Mouse (Mus musculus): ENCODE data around the gene Plpp3. TPM values are rescaled to one million over a fixed set of nuclear protein-coding genes. Genes with fewer than 3 reads are reported as not detected.
A peak's percentile ranks its signal among the peaks of the same experiment; 100 is the strongest.

Gene Plpp3
- total RNA-seq (2021) = 10 to 100 TPM; 65.1 to 71.3 TPM

DNA sequence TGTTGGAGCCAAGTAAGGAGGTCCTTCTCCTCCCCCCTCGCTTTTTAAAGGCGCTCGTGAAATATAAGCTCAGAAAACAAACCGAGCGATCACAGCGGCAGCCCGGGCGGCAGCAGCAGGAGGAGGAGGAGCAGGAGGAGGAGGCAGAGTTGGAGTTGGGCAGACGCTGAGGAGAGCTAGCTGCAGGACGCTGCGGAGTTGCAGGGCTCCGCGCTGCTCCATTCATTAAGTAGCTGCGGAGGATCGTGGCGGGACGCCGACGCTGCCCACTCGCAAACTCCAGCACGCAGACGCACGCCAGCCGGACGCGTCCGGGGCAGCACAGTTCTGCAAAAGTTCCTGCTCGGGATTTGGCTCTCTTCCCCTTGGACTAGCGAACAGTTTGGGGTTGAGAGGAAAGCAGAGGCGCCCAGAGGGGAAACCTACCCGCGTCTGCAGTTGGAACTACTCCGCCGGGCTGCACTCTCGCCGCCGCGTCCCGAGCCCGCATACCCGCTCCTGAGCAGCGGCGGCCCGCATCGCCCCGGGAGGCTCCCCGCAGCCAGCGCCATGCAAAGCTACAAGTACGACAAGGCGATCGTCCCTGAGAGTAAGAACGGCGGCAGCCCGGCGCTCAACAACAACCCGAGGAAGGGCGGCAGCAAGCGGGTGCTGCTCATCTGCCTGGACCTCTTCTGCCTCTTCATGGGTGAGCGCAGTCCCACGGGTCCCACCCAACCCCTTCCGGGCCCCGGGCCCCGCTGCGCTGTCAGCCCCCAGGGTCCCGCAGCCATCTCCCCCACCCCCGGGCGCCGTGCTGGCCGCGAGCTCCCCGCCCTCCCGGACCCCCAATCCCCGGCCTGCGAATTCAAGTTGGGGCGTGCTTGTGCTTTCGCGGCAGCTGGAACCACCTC lies at the start of gene Plpp3:
TSS of gene Plpp3 (plus strand) at position 72 of the 893 bp plus-strand sequence.
- DNase-seq = peak; percentile 74
- intact Hi-C loops (cut with DNase I) = loop anchor here (5.0 to 10.0 kb wide), 3 partner anchors 760 to 1217 kb away; no protein-coding TSS in a partner anchor

DNA sequence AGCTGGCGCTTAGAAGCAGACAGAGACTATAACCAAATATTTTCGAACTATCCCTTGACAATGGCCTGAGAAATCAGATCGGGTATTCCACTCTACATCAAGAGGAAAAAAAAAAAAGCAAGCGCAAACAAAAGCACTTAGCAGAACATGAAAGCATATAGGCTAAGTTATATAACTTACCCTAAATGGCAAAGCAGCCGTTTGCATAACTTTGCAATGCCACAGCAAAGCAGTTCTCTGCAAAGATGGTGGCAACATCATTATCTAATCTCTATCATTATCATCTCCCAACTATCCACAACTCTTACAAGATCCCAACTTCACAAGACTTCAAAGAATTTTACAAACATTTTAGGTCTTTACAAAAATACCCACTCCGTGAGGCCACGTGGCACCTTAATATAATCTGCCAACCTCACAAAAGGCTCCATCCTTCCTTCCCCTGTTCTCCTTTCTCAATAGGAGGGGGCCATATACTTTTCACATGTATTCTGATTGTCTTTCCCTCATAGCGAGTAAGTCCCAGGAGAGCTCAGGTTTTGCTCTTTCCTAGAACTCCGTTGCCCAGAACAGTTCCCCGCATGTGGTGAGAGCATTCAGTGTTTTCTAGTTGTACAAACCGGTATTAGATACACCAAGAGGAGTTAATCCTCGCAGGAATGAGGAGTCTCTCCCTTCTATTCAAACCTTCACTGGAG lies 49.1 kb upstream of the Plpp3 start:
- intact Hi-C loops (cut with DNase I) = loop anchor here (10.0 kb wide), 1 partner anchor 73 kb away; no protein-coding TSS in a partner anchor
- no peak for DNase-seq

DNA sequence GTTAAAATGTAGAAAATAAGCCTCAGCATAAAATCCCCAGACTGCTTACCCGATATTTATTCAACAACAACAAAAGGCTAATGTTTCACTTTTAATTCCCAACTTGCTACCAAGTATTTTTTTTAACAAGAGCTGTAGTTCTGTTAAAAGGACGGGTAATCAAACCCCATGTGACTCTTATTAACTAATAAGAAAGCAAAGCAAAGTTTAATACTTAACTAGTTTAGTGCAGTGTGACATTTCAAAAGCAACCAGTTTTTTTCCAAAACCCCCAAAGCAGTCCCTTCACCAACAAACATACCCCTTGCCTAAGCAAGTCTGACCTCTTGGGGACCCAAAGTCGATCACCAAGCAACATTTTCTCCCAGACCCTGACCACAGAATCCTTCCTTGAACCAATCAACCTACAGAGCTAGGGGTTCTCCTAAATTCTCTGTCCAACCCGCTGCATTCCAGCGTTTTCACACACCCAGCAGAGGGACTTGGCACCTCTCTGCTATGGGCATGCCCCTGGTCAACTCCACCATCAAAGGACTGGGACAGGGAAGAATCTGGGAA lies 48.4 kb upstream of the Plpp3 start:
- intact Hi-C loops (cut with DNase I) = loop anchor here (10.0 kb wide), 1 partner anchor 74 kb away; no protein-coding TSS in a partner anchor
- no peak for DNase-seq

DNA sequence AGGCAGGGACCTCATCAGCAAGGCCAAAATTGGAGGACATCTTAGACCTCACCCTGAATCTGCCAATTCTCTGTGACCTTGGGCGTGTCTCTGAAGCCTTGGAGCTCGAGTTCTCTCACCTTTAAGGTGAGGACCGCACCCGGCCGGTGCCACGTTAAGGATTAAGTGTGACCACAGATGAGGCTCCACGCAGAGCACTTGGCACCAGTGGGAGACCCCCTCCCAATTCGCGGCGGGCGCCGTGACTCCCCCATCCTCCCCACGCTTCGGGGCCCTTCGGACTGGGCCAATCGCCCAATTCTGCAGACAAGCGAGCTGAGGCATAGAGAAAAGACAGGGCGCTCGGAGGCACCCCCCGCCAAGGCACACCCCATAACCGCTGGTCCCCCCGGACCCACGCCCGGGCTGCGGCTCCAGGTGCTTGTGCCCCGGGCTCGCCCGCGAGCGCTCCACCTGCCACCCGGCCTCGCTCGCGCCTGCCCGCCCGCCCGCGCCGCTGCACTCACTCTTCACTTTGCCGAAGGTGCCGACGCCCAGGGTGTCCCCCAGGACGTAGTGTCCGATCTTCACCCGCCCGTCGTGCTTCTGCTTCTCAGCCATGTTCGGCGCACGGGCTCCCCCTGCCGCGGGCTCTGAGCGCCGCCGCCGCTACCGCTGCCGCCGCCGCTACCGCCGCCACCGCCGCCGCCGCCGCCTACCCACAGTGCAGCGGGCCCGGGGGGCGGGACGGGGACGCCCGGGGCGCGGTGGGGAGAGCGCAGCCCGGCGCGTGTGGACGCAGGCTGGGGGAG lies 47.8 kb upstream of the Plpp3 start, which contains the start of gene Prkaa2:
TSS of gene Prkaa2 (minus strand) at position 692 of the 791 bp plus-strand sequence.
- intact Hi-C loops (cut with DNase I) = loop anchor here (10.0 kb wide), 1 partner anchor 75 kb away; no protein-coding TSS in a partner anchor
- peak; percentile 73 for DNase-seq

DNA sequence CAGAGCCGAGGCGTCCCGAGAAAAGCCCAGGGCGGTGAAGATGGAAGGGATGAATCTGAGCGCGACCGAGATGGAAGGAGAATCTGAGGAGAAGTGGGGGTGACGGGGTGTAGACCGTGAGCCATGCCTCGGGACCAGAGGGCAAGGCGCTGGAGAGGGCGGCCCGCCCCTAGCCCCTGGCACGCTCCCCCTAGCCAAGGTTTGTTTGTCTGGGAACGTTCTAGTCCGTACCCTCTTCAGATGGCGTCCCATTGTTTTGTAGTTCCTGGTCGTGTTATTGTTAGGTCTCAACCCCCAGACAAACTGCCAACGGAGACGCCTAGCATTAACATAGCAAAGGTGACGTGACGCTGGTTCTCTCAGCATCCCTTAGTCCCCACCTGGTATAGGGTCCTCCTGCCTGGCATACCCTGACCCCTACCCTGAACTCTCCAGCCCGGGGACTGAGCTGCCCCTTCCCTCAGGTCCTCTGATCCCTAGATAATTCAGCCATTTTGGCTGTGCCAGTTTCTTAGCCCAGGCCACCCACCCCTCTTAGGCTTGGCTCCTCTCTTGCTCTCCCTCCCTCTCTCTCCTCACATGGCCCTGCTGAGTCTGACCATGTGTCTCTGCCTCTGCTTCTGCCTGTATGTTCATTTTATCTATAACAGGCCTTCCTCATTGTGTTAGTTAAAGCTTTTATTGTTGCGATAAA lies 47.0 kb upstream of the Plpp3 start:
- DNase-seq = peak; percentile 44
- intact Hi-C loops (cut with DNase I) = loop anchor here (10.0 kb wide), 1 partner anchor 75 kb away; no protein-coding TSS in a partner anchor

DNA sequence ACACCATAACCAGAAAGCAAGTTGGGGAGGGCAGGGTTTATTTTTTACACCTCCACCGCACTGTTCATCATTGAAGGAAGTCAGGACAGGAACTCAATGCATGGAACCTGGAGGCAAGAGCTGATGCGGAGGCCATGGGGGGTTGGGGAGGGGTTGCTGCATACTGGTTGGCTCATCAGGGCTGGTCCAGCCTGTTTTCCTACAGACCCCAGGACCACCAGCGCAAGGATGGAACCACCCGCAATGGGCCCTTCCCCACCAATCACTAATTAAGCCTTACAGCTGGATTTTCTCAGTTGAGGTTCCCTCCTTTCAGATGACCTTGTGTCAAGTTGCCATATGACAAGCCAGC lies 46.5 kb upstream of the Plpp3 start:
- DNase-seq = peak; percentile 11
- intact Hi-C loops (cut with DNase I) = no loop called here

DNA sequence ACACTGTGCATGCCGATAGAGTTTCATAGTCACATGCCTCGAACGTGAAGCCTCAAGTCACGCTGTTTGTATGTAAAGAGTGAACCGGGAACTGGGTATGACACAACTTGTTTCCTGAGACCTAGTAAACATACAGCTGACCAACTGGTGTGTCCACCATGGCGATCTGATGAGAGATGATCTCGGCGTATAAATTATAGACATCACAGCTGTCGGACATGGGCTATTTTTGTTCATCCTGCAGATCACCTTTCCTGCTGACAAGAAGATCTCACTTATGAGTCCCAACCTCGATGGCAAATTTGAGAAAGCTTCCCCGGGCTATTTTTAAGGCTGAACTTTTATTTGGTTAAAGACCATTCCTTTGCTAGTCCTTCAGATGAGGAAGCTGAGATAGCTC lies 45.4 kb upstream of the Plpp3 start:
- intact Hi-C loops (cut with DNase I) = no loop called here

DNA sequence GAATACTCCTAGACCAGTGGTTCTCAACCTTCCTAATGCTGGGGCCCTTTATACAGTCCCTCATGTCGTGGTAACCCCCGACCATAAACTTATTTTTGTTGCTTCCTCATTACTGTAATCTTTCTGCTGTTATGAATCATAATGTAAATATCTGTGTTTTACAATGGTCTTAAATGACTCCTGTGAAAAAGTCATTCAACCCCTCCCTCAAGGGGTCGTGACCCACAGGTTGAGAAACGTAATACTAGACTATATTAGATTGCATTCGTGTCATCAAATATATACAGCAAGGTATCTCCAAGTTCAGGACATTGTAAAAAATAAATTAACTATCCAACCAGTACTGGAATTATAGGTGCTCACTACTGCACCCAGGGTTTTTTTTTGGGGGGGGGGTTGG lies 44.1 kb upstream of the Plpp3 start:
- DNase-seq = no peak
- intact Hi-C loops (cut with DNase I) = no loop called here

More for the DNA sequence above, 45.4 kb upstream of the Plpp3 start:
- no peak for DNase-seq

DNA sequence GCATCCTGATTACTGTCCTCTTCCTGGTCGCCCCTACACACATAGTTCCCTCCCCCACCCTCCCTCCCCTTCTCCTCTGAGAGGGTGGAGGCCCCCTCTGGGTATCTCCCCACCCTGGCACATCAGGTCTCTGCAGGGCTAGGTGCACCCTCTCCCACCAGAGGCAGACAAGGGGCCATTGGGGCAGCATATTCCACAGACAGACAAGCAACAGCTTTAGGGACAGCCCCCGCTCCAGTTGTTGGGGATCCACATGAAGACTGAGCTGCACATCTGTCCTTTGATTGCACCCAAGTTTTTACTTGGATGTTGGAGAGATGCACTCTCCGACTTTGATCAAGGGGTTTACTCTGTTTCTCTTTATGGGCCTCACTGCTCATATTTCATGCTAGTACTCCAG lies 43.7 kb upstream of the Plpp3 start:
- no peak for DNase-seq
- intact Hi-C loops (cut with DNase I) = no loop called here

DNA sequence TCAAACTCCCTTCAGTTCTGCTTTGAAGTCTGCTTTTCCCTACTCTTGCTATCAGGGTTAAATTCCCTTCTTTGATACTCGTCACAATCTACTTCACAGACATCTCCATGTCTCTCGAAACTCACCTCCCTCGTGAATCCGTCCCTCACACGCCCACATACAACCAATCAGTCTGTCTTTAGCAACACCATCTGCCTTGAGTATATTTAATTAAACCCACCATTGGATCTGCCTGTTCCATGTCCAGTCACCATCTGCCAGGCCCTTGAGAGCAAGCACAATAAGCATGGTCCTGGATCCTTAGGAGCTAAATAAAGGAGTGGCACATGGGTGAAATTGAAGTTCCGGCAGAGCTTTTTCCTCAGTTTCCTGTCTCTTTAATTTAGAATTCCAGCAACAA lies 36.1 kb upstream of the Plpp3 start:
- peak; percentile 16 for DNase-seq
- intact Hi-C loops (cut with DNase I) = no loop called here

DNA sequence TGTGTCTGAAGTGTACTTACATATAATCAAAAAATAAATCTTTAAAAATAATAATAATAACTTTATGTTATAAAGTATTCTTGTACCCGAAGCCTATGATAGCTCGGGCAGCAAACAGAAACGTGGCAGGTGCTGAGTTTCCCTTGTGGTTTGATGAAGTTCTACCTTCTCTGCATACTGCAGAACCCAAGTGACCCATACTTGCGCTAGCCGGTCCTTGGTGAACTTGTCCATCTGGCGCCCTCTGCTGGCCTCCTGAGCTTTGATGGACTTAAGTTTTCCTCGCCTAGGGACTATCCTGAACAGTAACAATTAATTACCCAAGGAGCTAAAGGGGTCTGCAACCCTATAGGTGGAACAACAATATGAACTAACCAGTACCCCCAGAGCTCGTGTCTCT lies 34.7 kb upstream of the Plpp3 start:
- intact Hi-C loops (cut with DNase I) = no loop called here
- peak; percentile 76 for DNase-seq

DNA sequence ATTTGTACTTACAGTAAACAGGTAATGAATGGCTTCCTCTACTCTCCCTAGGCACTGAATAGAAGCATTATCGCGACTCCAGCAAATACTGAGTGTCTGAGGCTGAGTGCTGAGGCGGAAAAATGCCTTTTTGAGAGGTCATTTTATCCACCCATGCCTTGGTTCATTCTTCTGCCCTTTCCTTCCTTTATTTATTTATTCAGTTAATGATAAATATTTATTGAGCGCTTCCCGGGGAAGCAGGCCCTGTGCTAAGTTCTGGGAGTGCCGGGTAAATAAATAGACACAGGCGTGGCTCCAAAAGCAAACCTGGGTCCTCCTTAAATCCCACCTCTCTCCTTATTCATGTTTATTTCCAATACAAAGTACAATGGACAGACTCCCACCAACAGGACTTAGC lies 27.9 kb upstream of the Plpp3 start:
- no peak for DNase-seq
- intact Hi-C loops (cut with DNase I) = no loop called here

DNA sequence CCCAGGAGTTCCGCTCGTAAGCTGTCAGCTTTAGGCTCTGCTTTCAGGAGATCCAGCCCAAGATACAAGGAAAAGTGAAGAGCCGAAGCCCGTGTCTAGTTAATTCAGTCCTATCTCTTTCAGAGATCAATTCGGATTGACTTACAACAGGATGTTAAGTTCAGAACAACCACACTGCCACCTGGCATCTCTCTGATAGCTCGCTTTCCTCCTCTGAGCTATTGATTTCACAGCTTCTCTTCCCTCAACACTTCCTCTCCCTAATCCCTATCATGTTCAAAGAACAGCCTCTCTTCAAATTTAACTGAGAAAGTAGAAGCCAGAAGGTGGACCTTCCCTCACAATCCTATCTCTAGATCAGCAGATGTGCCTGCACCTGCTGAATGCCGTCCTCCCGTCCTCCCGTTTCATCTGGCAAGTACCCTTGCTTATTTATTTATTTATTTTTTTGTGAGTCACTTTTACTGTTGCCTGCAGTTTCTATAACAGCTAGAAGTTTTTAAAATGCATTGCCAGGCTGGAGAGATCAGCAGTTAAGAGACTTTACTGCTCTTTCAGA lies 25.3 kb upstream of the Plpp3 start:
- intact Hi-C loops (cut with DNase I) = no loop called here
- no peak for DNase-seq

DNA sequence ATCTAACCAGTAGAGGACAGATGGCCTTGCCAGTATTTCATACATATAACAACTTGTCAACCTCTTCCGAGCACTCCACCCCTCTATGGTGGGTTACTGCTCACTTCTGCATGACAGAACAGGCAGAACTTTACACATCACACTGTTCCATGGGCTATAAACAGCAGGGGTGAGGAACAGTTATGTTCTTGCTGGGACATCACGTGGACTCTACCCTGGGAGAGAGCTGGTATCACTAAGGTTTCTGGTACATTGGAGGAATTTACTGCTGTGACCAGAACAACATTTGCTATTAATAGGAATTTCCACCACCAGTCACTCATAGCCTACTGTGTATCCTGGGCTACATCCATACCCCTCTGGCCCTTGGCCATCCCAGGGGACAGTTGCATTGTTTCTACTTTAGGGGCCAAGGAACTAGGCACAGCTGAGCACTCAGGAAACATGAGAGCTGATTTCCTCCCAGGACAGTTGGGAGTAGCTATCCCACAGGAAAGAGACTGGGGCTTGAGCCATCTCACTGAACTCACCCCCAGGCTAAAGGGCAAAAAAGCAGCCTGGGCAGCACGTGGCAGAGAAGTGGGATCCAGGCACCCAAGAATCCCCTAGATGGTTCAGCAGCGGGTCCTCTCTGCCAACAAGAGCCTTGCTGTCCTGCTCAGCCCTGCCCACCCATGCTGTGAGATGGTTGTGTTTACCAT lies 23.6 kb upstream of the Plpp3 start:
- intact Hi-C loops (cut with DNase I) = no loop called here
- DNase-seq = no peak

DNA sequence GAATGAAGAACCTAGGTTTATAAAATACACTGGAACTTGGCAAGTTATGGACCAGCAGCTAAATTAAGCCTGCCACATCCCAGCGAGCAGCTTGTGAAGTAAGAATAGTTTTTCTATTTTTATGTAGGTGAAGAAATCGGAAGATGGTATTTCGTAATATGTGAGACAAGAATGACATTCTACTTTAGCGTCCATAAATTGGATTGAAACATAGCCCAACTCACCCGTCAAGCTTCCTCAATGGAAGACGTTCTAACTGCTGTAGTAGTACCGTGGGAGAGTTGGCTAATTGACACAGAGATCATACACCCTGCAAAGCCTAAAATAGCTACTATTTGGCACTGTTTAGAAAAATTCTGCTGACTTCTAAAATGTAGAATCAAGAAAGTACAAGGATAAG lies 7.7 kb upstream of the Plpp3 start:
- DNase-seq = no peak
- intact Hi-C loops (cut with DNase I) = no loop called here

DNA sequence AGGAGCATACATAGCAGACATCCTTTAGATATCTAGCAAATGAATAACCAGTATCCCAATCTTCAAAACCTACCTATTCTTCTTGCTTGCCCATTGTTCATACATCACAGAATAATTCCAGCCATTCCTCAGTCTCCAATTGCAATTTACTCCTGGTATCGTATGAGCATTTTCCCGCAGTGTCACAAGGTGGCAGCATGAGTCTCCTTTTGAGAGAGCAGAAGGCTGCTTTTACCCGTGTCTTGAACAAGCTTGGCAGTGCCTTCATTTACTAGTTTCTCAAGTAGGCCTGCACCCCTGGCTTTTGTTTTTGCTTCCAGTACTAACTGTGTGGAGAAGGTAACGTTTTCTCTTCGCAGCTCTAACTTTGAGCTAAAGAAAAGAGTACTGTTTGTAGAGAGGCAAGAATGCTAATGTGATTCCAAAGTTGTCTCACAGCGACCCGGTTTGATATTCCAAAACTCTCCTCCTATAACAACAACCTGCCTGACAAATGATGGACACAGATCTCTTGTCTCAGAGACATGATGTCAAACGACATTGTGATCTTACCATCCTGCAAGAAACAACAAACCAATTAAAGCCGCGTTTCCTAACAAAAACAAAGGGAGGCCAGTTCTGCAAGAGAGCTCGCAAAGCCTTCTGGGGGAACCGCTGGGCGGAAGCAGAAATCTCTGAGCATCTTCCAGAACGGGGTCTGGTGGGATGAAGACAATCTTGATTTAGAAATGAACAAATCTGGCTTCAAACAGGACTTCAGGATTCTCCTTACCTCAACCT lies 5.0 kb upstream of the Plpp3 start:
- DNase-seq = peak; percentile 72
- intact Hi-C loops (cut with DNase I) = loop anchor here (10.0 kb wide), 1 partner anchor 1223 kb away; no protein-coding TSS in a partner anchor

DNA sequence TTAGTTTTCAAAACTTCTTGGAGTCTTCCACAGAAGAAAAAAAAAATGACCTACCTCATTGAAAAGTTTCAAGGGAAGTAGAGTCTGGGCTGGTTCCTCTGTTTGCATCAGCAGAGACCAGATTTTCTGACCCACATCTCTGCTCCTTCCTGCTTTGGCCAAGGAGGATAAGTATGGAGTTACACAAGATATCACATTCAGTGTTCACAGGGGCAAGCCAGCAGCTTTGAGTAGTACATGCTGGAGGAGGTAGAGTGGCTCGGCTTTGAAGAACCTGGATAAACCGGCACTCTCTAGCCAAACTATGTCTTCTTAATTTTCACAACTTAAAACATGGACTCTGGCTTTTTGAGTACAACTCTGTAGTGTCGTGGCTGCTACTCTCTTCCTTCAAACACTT lies 3.9 kb upstream of the Plpp3 start:
- no peak for DNase-seq
- intact Hi-C loops (cut with DNase I) = loop anchor here (10.0 kb wide), 1 partner anchor 1222 kb away; no protein-coding TSS in a partner anchor

DNA sequence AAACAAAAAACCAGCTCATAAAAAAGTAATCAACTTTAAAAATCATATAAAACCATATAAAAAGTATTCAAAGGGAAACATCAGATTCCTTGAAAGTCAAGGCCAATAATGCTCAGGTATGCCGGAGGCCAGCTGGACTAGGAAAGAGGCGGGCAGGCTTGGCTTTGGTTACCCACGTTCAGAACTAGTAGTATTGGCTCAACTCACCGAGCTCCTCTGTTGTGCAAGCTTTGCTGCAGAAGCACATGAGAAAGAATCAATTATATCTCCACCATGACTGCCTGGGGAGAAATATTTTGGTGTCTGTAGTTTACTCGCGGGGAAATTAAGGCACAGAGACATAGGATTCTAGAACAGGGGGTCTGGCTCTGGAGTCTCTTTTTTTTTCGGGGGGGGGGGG lies 866 bp upstream of the Plpp3 start:
- intact Hi-C loops (cut with DNase I) = loop anchor here (5.0 to 10.0 kb wide), 3 partner anchors 761 to 1219 kb away; no protein-coding TSS in a partner anchor
- DNase-seq = no peak
